Mouse (Mus musculus): ENCODE measurements at regions not wholly inside any gene's neighbourhood (a gene's known extent, or its start where the extent isn't known, plus 50 kb on each side); places are given as distances from the start of the nearest gene placed in this dataset.

- Histone ChIP-seq H3K79me2 (ENCODE audit: control insufficient read depth, insufficient read depth) (no peaks in the 10 kb centered on the region), H3K79me3 (ENCODE audit: low read depth) (no peaks in the 10 kb centered on the region), H3K4me3 (ENCODE audit: insufficient read depth, poor library complexity, severe bottlenecking) (no peak overlapping the region), H3ac (ENCODE audit: control insufficient read depth, insufficient read length, low read depth) (no peak overlapping the region), H3K27me3 (ENCODE audit: control insufficient read depth, insufficient read depth, insufficient read length) (no peaks in the 10 kb centered on the region), H3K36me3 (ENCODE audit: control insufficient read depth, insufficient read depth) (no peaks in the 10 kb centered on the region)
- TF ChIP-seq MYOD1 (IDR thresholded peaks at IDR 0.05; ENCODE audit: control insufficient read depth, insufficient read length, low read depth) (no peak), FOSL1 (IDR thresholded peaks at IDR 0.05; ENCODE audit: insufficient read depth, low read length, poor library complexity, severe bottlenecking) (no peak), CTCF (IDR thresholded peaks at IDR 0.05; ENCODE audit: control insufficient read depth, insufficient read depth, insufficient read length) (no peak), USF1 (IDR thresholded peaks at IDR 0.05; ENCODE audit: low read depth) (no peak), MYOG (IDR thresholded peaks at IDR 0.05; ENCODE audit: control insufficient read depth, extremely low read depth, insufficient read length) (no peak), MAX (IDR thresholded peaks at IDR 0.05) (no peak), CEBPB (IDR thresholded peaks at IDR 0.05; ENCODE audit: low read depth) (no peak)
Measured at GRCm38 (mm10) chr13:57189246-57189645, 293.5 kb upstream of the Trpc7 start.

GRCm38 (mm10) chr13:57186168-57186567 is 290.4 kb upstream of the Trpc7 start:
- Histone ChIP-seq H3K79me2 (ENCODE audit: control insufficient read depth, insufficient read depth) (no peaks in the 10 kb centered on the region), H3ac (ENCODE audit: control insufficient read depth, insufficient read length, low read depth) (no peak overlapping the region), H3K27me3 (ENCODE audit: control insufficient read depth, insufficient read depth, insufficient read length) (no peaks in the 10 kb centered on the region), H3K79me3 (ENCODE audit: low read depth) (no peaks in the 10 kb centered on the region), H3K36me3 (ENCODE audit: control insufficient read depth, insufficient read depth) (no peaks in the 10 kb centered on the region), H3K4me3 (ENCODE audit: insufficient read depth, poor library complexity, severe bottlenecking) (no peak overlapping the region)
- TF ChIP-seq MYOG (IDR thresholded peaks at IDR 0.05; ENCODE audit: control insufficient read depth, extremely low read depth, insufficient read length) (no peak), MYOD1 (IDR thresholded peaks at IDR 0.05; ENCODE audit: control insufficient read depth, insufficient read length, low read depth) (no peak), MAX (IDR thresholded peaks at IDR 0.05) (no peak), CEBPB (IDR thresholded peaks at IDR 0.05; ENCODE audit: low read depth) (no peak), FOSL1 (IDR thresholded peaks at IDR 0.05; ENCODE audit: insufficient read depth, low read length, poor library complexity, severe bottlenecking) (no peak), CTCF (IDR thresholded peaks at IDR 0.05; ENCODE audit: control insufficient read depth, insufficient read depth, insufficient read length) (no peak), USF1 (IDR thresholded peaks at IDR 0.05; ENCODE audit: low read depth) (no peak)

GRCm38 (mm10) chr13:57170180-57170579 is 274.4 kb upstream of the Trpc7 start:
- no peaks in the 10 kb centered on the region for H3K79me2 ChIP-seq (ENCODE audit: control insufficient read depth, insufficient read depth)
- TF ChIP-seq MYOD1 (IDR thresholded peaks at IDR 0.05; ENCODE audit: control insufficient read depth, insufficient read length, low read depth) (no peak), MYOG (IDR thresholded peaks at IDR 0.05; ENCODE audit: control insufficient read depth, extremely low read depth, insufficient read length) (no peak), MAX (IDR thresholded peaks at IDR 0.05) (no peak), CEBPB (IDR thresholded peaks at IDR 0.05; ENCODE audit: low read depth) (no peak), USF1 (IDR thresholded peaks at IDR 0.05; ENCODE audit: low read depth) (no peak), FOSL1 (IDR thresholded peaks at IDR 0.05; ENCODE audit: insufficient read depth, low read length, poor library complexity, severe bottlenecking) (no peak), CTCF (IDR thresholded peaks at IDR 0.05; ENCODE audit: control insufficient read depth, insufficient read depth, insufficient read length) (no peak)
- no peak overlapping the region for H3K4me3 ChIP-seq (ENCODE audit: insufficient read depth, poor library complexity, severe bottlenecking)
- H3K79me3 ChIP-seq (ENCODE audit: low read depth), result no peaks in the 10 kb centered on the region
- no peaks in the 10 kb centered on the region for H3K27me3 ChIP-seq (ENCODE audit: control insufficient read depth, insufficient read depth, insufficient read length)
- no peak overlapping the region for H3ac ChIP-seq (ENCODE audit: control insufficient read depth, insufficient read length, low read depth)
- H3K36me3 ChIP-seq (ENCODE audit: control insufficient read depth, insufficient read depth), result no peaks in the 10 kb centered on the region

- no peak overlapping the region for H3ac ChIP-seq (ENCODE audit: control insufficient read depth, insufficient read length, low read depth)
- H3K36me3 ChIP-seq (ENCODE audit: control insufficient read depth, insufficient read depth), result no peaks in the 10 kb centered on the region
- H3K79me2 ChIP-seq (ENCODE audit: control insufficient read depth, insufficient read depth), result no peaks in the 10 kb centered on the region
- TF ChIP-seq USF1 (IDR thresholded peaks at IDR 0.05; ENCODE audit: low read depth), result no peak
- no peak for TF ChIP-seq MYOG (IDR thresholded peaks at IDR 0.05; ENCODE audit: control insufficient read depth, extremely low read depth, insufficient read length)
- TF ChIP-seq CEBPB (IDR thresholded peaks at IDR 0.05; ENCODE audit: low read depth), result no peak
- no peak for TF ChIP-seq FOSL1 (IDR thresholded peaks at IDR 0.05; ENCODE audit: insufficient read depth, low read length, poor library complexity, severe bottlenecking)
- TF ChIP-seq MYOD1 (IDR thresholded peaks at IDR 0.05; ENCODE audit: control insufficient read depth, insufficient read length, low read depth), result no peak
- TF ChIP-seq MAX (IDR thresholded peaks at IDR 0.05), result no peak
- no peak overlapping the region for H3K4me3 ChIP-seq (ENCODE audit: insufficient read depth, poor library complexity, severe bottlenecking)
- H3K27me3 ChIP-seq (ENCODE audit: control insufficient read depth, insufficient read depth, insufficient read length), result no peaks in the 10 kb centered on the region
- no peaks in the 10 kb centered on the region for H3K79me3 ChIP-seq (ENCODE audit: low read depth)
Measured at GRCm38 (mm10) chr13:57169621-57170020, 273.8 kb upstream of the Trpc7 start.

- Histone ChIP-seq H3K4me3 (ENCODE audit: insufficient read depth, poor library complexity, severe bottlenecking) (no peak overlapping the region), H3K79me2 (ENCODE audit: control insufficient read depth, insufficient read depth) (no peaks in the 10 kb centered on the region), H3K36me3 (ENCODE audit: control insufficient read depth, insufficient read depth) (no peaks in the 10 kb centered on the region), H3K27me3 (ENCODE audit: control insufficient read depth, insufficient read depth, insufficient read length) (no peaks in the 10 kb centered on the region), H3K79me3 (ENCODE audit: low read depth) (no peaks in the 10 kb centered on the region), H3ac (ENCODE audit: control insufficient read depth, insufficient read length, low read depth) (no peak overlapping the region)
- TF ChIP-seq CTCF (IDR thresholded peaks at IDR 0.05; ENCODE audit: control insufficient read depth, insufficient read depth, insufficient read length) (no peak), FOSL1 (IDR thresholded peaks at IDR 0.05; ENCODE audit: insufficient read depth, low read length, poor library complexity, severe bottlenecking) (no peak), MYOG (IDR thresholded peaks at IDR 0.05; ENCODE audit: control insufficient read depth, extremely low read depth, insufficient read length) (no peak), CEBPB (IDR thresholded peaks at IDR 0.05; ENCODE audit: low read depth) (no peak), MYOD1 (IDR thresholded peaks at IDR 0.05; ENCODE audit: control insufficient read depth, insufficient read length, low read depth) (no peak)
Measured at GRCm38 (mm10) chr13:57165367-57165766, 269.6 kb upstream of the Trpc7 start.

- Histone ChIP-seq H3ac (ENCODE audit: control insufficient read depth, insufficient read length, low read depth) (no peak overlapping the region), H3K36me3 (ENCODE audit: control insufficient read depth, insufficient read depth) (no peaks in the 10 kb centered on the region), H3K79me2 (ENCODE audit: control insufficient read depth, insufficient read depth) (no peaks in the 10 kb centered on the region), H3K4me3 (ENCODE audit: insufficient read depth, poor library complexity, severe bottlenecking) (no peak overlapping the region), H3K79me3 (ENCODE audit: low read depth) (no peaks in the 10 kb centered on the region), H3K27me3 (ENCODE audit: control insufficient read depth, insufficient read depth, insufficient read length) (no peaks in the 10 kb centered on the region)
- TF ChIP-seq USF1 (IDR thresholded peaks at IDR 0.05; ENCODE audit: low read depth) (no peak), MYOD1 (IDR thresholded peaks at IDR 0.05; ENCODE audit: control insufficient read depth, insufficient read length, low read depth) (no peak), MAX (IDR thresholded peaks at IDR 0.05) (no peak), CTCF (IDR thresholded peaks at IDR 0.05; ENCODE audit: control insufficient read depth, insufficient read depth, insufficient read length) (no peak), MYOG (IDR thresholded peaks at IDR 0.05; ENCODE audit: control insufficient read depth, extremely low read depth, insufficient read length) (no peak), FOSL1 (IDR thresholded peaks at IDR 0.05; ENCODE audit: insufficient read depth, low read length, poor library complexity, severe bottlenecking) (no peak), CEBPB (IDR thresholded peaks at IDR 0.05; ENCODE audit: low read depth) (no peak)
Measured at GRCm38 (mm10) chr13:57152787-57153186, 257.0 kb upstream of the Trpc7 start.
